Mouse (Mus musculus): ENCODE measurements around the gene Macf1.
"Not testable (repeated sequence)": the region's sequence is repeated elsewhere in the genome, so short reads cannot be mapped to it uniquely, and the experiment has no call there.

Macf1 gene

DNA sequence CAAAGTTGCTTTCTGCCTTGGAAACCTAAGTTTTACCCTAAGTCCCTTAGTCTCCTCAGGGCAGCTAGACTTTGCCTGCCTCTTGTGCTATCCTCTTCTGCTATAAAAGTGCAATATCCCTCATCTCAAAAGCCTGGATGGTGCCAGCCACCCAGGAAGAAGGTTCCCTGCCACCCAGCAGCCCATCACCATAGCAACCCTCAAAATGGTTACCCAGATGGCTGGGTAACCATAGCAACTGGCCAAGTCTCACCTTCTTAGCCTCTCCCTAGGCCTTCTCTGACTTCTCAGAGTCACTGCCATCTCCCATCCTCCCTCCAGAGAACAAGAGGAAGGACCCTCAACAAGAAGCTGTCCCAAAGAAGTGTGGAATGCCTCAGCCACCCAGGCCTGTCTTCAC lies 13.6 kb downstream of the Macf1 start:
- in situ Hi-C loops (cut with MboI; ENCODE audit: low sequenced_read_pairs) = no loop called here

DNA sequence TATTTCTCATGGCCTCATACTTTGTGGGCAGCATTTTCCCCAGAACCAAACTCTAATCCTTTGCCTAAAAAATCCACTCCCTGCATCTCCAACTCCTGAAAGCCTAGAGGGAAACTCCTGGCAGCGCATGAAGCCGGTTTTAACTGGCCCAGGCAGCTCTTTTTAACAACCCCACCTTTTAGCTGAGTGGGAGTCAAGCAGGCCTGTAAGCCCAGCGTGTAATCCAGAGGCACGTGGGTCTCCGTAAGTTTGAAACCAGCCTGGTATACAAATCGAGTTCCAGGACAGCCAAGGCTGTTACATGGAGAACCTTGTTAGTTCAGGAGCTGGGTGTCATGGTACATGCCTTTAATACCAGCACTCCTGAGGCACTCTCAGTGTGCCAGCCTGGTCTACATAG lies 14.5 kb downstream of the Macf1 start:
- in situ Hi-C loops (cut with MboI; ENCODE audit: low sequenced_read_pairs) = no loop called here

DNA sequence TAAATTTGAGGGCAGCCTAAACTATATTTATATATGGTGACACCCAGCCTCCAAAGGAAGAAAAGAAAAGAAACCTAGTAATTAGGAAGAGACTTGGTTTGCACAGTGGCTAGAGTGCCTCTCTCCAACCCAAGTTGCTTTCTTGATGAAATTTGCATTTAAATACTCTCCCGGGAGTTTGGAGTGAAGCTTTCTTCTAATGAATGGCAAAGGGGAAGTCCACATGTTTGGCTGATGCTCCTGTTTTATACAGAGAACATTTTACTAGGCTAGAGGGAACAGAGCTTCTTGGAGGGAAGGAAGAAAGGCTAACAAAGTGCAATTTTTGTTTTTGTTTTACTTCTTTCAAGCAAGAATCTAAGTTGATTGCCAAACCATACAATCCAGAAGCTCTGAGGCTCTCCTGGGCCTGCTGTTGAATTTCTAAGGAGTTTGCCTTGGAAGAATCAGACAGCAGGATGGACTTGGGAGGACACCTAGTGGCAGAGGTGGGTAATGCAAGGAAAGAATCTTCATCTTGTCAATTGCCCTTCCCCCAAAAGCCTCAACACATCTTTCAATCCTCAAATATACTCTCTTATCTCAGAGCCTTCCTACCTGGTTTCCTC lies 16.8 kb downstream of the Macf1 start:
- in situ Hi-C loops (cut with MboI; ENCODE audit: low sequenced_read_pairs) = no loop called here

DNA sequence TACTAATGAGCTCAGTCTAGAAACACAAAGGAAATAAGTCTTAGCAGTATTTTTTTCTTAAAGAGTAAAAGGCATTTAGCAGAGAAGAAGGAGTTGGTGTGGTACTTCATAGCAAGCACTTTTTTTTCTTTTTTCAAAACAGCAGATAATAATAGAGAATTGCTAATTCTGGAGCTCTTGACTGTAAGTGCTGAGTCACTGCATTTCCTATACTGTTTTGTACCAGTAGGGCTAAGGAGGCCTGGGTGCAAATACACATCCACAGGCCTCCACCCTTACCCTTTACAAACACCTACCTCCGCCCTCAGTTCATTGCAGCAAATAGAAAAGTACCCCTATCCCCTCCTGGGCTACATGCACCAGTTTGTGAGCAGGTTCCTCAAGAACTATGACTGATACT lies 17.6 kb downstream of the Macf1 start:
- in situ Hi-C loops (cut with MboI; ENCODE audit: low sequenced_read_pairs) = no loop called here

DNA sequence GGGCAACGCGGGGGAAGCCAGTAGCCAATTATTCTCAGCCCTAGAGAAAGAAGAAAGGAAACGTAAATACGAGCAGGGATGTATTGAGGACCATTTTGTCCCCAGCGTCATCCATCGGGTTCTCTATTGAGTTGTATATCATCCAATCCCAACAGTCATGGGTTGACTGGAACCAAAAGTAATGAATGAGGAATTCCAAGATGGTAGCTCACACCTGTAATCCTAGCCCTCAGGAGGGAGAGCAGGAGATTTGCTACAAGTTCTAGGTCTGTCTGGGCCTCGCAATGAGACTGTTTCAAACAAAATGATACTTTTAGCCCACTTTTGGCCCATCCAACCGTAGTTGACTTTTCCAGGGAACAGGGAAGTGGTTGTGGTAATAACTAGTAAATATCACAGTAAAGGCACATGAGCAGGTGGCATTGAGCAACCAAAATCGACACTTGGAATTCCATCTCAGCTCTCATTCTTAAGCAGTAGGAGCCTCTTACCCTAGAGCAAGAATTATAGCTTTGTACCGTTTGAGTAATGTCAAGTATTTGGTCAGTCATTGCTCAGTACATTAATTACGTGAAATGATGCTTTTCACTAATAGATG lies 18.4 kb downstream of the Macf1 start:
- in situ Hi-C loops (cut with MboI; ENCODE audit: low sequenced_read_pairs) = no loop called here

DNA sequence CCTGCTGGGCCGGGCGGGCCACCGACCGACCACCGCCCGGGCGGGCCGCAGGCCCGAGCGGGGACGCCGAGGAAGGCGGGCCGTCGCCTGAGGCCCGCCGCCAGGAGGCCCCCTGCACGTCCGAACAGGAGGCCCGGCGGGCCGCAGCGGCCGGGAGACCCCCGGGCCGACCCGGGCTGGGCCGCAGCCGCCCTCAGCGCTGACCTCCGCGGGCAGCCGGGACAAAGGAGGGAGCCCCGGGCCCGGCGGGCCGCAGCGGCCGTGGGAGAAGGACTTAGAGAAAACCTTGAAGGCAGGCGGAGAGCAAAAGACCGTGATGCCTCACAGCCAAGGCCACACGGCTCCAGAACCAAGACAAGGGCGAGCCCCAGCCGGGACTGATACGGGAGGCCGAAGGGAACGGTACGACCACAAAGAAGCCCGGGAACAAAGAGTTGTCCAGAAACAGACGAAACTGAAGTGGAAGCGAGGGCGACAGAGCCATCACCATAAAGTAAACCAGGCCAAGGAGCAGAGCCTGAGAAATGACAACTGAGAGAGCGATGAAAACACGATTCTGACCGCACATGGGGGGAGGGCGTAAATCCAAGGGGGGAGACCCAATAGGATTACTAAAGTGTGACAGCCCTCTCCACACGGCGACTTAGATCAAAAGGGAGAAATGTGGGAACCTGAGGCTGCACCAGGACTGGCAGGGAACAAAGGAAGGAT lies 19.1 kb downstream of the Macf1 start:
- in situ Hi-C loops (cut with MboI; ENCODE audit: low sequenced_read_pairs) = no loop called here

DNA sequence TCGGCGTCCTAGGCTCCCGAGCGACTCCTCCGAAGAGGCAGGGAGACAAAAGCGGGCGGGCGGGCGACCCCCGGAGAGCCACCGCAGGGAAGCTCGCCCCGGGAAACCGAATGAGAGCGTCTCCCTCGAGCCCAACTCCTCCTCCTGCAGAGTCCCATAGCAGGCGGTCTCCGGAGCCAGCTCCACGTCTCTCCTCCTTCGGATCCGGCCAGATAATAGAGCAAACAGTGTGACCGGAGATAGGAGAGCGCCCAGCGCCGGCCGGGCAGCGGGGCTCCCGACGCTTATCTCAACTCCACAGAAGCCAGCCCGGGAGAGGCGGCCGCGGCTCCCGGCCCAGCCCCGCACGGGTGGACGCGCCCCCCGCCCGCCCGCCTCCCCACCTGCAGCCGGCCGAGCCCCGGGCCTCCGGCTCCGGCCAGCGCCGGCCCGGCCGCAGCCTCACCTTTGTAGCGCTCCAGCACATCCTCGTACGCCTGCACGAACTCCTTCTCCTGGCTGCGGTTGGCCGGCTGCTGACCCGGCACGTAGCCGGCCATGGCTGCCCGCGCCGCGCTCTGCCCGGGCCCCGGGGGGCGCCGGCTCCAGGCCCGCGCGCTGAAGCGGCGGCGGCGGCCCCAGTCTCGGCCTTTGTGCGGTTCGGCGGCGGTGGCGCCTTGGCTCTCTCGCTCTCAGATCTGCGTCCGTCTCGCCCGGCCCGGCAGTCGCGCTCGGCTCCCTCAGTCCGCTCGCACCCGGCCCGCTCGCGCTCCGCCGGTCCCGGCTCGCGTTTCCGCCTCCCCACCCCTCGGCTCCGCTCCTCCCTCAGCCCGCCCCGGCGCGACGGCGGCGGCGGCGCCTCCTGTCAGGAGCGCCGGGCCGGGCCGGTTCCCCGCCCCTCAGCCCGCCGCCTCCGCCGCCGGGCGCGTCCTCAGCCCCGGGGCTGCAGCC lies 19.9 kb downstream of the Macf1 start:
- in situ Hi-C loops (cut with MboI; ENCODE audit: low sequenced_read_pairs) = no loop called here

DNA sequence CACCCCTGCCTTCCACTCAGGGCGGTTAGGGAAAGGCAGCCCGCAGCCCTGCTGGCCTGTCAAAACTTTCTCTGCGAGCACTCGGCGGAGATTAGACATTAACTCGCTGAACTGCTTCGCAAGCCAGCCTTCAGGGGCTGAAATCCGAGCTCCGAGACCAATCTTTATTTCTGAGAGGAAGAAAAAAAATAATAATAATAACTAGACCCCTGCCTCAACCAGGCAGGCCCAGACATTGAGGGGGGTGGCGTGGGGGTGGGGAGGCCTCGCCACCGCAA lies 20.5 kb downstream of the Macf1 start:
- in situ Hi-C loops (cut with MboI; ENCODE audit: low sequenced_read_pairs) = no loop called here

DNA sequence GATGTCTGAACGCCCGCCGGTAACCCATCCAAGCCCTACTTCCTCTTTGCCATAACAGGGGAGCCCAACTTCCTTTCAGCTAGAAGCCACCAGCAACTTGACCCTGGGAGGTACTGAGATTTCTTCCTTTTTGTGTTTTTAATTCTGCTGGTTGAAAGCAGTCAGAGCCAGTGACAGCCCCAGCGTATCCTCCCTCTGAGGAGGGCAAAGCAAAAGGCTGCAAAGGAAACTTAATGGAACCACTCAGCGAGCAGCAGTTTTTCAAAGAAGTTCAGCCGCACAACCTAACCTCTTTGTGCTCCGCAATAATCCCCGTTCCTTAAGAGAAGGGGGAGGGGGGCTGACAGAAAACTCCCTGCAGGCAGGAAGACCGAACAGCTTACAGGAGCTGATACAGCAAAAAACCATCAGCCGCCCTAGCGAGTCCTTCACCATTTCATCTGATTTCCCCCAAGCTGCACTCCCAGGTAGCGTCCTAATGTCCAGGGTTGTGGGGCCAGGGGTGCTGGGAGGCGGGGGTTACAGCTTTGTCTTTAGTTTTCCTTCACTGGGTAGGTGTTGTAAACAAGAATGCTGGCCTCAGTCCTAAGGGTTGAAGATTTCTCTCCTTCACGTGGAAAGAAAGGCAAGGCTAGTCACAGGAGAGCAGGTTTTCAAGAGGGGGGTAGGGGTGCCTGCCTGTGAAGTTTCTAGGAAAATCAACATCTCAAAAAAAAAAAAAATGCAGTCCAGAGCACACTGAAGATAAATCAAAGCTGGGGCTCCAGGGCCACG lies 21.1 kb downstream of the Macf1 start:
- in situ Hi-C loops (cut with MboI; ENCODE audit: low sequenced_read_pairs) = no loop called here

DNA sequence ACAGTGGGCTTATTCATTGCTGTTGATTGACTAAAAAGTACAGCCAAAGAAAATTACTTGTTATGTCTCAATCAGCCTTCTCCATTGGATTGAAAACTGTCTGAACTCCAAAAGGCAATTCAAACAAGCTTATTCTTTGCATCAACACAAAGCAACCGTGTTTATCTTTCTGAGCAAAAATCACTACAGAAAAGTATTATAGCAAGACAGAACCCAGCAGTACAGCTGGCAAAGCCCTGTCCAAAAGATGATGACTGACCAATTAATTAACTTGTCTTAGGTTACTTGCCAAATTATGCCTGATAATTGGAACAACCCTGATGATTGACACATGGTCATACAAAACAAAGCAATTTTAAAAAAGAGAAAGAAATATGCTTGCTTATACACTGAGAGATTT lies 26.0 kb downstream of the Macf1 start:
- in situ Hi-C loops (cut with MboI; ENCODE audit: low sequenced_read_pairs) = no loop called here

DNA sequence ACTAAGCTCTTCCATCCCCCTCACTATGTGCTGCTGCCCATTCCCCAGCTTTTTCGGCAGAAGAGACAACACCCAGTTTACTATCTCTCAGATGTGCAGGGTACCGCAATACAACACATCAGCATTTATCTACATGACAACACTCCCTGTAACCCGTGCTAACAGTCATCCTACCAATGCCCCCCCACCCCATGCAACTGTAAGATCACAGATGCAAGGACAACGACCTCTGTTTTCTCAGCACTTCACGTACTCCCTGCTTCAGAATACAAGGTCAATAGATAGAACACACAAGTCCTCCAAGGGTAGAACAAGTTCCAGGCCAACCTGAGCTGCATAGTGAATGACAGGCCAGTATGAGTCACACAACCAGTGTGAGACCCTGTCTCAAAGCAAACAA lies 28.9 kb downstream of the Macf1 start:
- in situ Hi-C loops (cut with MboI; ENCODE audit: low sequenced_read_pairs) = no loop called here

DNA sequence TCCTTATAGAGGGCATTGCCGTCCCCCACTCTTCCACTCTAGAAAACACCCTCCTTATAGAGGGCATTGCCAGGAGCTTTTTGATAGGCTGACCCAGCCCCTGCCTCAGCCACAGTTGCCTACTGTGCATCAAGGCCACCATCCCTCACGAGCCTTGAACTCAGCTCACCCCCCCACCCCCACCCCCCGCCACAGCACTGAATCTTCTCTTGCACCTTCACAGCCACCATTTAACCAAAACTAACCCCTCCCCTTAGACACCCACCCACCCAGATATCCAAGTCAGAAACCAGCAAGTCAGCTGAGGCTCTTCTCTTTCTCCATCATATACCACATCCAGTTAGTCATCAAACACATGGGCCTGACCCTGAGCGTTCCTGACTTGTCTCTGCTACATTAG lies 29.6 kb downstream of the Macf1 start:
- in situ Hi-C loops (cut with MboI; ENCODE audit: low sequenced_read_pairs) = no loop called here

DNA sequence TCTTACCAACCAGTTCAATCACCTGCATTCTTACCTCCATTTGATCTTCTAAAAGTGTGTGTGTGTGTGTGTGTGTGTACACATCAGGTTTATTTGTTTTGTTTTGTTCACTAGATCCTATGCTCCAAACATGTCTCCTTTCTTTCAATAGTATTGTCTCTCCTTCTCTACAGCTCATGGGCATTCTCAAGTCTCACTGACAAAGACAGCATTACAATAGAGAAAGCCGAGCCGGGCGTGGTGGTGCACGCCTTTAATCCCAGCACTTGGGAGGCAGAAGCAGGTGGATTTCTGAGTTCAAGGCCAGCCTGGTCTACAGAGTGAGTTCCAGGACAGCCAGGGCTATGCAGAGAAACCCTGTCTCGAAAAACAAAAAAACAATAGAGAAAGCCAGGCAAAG lies 30.7 kb downstream of the Macf1 start:
- in situ Hi-C loops (cut with MboI; ENCODE audit: low sequenced_read_pairs) = not testable (repeated sequence)

DNA sequence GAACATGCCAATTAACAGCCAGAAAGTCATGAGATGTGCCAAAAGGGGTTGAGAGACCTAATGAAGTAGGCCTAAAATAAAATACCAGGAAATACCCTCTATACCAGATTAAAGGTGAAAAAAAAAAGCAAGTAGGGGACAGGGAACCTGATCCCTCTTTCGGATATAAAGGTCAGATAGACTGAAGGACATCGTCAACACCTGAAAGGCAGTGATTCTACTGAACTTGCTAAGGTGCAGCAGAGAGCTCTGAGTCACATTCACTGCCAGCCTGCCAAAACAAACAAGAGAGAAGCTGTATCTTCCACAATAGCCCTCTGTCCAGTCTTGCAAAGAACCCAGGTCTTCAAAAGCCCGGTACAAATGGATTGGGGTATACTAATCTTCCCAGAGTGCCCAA lies 32.0 kb downstream of the Macf1 start:
- in situ Hi-C loops (cut with MboI; ENCODE audit: low sequenced_read_pairs) = no loop called here

DNA sequence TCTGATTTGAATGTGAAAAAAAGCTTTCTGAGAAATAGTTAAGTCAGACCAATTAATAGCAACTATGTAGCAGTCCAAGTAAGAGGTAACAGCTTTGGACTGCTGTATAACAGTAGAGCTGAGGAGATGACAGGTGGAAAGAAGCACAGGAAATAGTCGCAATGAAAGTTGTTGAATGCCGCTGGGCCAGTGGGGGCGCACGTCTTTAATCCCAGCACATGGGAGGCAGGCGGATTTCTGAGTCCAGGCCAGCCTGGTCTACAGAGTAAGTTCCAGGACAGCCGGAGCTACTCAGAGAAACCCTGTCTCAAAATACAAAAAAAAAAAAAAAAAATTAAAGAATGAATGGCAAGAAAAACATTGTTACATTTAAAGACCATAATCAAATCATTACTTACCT lies 35.0 kb downstream of the Macf1 start:
- in situ Hi-C loops (cut with MboI; ENCODE audit: low sequenced_read_pairs) = no loop called here

DNA sequence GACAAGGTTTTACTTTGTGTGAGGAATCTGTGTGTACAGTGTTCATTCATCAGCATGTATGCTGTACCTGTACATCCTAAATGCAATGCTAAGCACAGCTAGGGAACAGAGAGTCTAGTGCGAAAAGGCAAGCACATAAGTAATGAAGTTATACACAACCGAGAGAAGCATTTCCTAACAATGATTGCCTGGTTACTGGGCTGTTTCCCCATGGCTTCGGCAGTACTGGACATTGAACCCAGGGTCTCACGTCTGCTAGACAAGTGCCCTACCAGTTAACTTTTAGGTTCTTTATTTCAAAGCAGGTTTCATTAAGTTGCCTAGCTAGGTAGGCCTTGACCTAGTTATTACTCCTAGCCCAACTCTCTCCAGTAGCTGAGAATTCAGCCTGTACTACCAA lies 36.5 kb downstream of the Macf1 start:
- in situ Hi-C loops (cut with MboI; ENCODE audit: low sequenced_read_pairs) = no loop called here

DNA sequence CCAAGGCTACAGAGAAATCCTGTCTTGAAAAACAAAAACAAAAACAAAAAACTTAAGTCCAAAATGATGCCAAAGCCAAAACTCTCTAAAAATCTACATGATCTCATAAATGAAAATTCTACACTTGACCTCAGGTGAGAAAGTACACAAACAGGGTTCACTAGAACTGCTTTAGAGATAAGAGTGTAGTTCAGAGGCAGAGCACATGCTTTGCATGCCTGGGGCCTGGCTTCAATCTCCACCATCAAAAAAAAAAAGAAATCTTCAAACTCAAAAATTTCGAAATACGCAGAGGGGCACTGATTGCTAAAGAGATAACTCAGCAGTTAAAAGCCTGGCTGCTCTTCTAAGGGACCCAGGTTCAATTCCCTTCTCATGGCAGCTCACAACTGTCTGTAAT lies 37.1 kb downstream of the Macf1 start:
- in situ Hi-C loops (cut with MboI; ENCODE audit: low sequenced_read_pairs) = no loop called here

DNA sequence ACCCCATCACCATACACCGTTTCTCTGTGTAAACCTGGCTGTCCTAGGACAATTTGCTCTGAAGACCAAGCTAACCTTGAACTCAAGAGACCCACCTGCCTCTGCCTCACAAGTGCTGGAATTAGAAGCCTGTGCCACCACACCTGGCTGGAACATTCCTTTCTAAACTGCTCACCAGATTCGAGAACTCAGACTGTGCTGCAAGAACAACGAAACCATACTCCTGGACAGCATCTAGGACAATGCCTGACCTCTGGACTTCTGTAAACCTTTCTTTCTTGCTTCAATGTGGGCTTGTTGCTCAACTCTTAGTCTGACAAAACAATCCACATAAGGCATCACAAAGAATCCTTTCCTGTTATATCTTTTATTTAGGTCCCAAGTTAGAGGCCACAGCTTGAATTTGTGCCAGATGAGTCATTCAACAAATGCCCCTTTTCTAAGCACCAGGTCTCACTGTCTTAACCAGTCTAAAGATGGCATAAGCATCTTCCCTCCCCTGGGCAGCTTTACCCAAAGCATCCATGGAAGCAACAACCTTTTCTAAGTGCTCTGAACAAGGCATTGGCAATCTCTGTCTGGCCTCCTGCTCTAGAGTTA lies 38.8 kb downstream of the Macf1 start:
- in situ Hi-C loops (cut with MboI; ENCODE audit: low sequenced_read_pairs) = no loop called here

DNA sequence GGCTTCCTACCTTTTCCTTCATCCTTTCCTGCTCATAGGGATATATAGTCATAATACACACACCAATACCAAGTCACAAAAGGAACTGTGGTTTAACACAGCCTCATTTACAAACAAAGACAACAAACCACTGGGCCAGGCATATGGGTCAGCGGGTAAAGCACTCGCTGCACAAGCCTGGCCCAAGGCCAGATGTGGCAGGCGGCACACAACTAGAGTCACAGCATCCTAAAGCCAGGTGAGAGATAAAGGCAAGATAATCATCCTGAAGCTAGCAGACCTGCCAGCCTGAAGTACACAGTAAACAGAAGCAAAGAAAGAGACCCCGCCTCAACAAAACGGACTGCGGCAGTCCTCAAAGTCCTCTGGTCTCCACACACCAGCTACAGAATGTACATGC lies 40.6 kb downstream of the Macf1 start:
- in situ Hi-C loops (cut with MboI; ENCODE audit: low sequenced_read_pairs) = no loop called here

DNA sequence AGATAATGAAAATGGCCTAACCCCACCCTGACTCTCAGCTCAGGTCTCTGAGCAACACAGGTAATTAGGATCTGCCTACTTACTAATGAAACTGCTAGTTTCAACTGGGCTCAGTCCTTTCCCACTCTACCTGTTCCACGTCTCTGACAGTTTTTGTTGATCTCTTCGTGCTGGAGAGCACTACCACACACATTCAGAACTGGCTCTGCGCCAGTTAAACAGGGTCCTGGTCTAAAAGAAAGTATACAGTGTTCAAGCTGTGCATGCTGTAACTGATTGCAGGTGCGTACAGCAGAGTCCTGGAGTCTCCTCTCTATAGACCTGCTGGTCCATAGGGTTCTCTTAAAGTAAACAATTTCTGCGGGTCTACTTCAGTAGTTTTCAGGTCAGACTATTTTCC lies 41.3 kb downstream of the Macf1 start:
- in situ Hi-C loops (cut with MboI; ENCODE audit: low sequenced_read_pairs) = no loop called here

DNA sequence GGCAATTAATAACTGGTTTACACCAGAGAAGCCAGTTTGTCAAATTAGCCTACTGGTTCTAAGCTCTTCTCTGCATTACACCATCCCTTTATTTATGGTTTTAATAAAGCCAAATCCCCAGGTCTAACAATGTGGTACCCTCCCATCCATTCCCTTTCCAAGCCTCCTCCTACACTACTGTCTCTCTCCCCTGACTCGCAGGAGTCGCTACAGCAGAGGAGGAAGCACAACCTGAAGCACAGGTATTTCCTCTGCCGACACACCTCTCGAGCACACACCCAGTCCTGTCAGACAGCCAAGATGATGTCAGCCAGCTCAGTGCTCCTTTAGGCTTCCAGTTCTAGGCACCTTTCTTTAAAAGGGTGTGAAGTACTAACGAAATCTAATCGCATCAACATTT lies 47.0 kb downstream of the Macf1 start:
- in situ Hi-C loops (cut with MboI; ENCODE audit: low sequenced_read_pairs) = no loop called here
